Mouse (Mus musculus) kidney, adult 2 months (tissue): ENCODE measurements at regions not wholly inside any gene's neighbourhood (a gene's known extent, or its start where the extent isn't known, plus 50 kb on each side); places are given as distances from the start of the nearest gene placed in this dataset.

Source experiments
- CTCF ChIP-seq: fragments of 200-500 bp; conservative IDR thresholded peaks from 2 replicates; pipeline ENCODE4 v1.5.1; 2011; ENCODE audit warnings: low read depth, mild to moderate bottlenecking, control low read depth, low read length, moderate library complexity, mixed read lengths; ENCODE audit not compliant: insufficient read depth, insufficient read length
- POLR2A ChIP-seq: fragments of 200-500 bp; IDR thresholded peaks from one replicate; pipeline ENCODE4 v1.6.1; 2011; ENCODE audit warnings: low read depth, low read length, control low read depth

DNA sequence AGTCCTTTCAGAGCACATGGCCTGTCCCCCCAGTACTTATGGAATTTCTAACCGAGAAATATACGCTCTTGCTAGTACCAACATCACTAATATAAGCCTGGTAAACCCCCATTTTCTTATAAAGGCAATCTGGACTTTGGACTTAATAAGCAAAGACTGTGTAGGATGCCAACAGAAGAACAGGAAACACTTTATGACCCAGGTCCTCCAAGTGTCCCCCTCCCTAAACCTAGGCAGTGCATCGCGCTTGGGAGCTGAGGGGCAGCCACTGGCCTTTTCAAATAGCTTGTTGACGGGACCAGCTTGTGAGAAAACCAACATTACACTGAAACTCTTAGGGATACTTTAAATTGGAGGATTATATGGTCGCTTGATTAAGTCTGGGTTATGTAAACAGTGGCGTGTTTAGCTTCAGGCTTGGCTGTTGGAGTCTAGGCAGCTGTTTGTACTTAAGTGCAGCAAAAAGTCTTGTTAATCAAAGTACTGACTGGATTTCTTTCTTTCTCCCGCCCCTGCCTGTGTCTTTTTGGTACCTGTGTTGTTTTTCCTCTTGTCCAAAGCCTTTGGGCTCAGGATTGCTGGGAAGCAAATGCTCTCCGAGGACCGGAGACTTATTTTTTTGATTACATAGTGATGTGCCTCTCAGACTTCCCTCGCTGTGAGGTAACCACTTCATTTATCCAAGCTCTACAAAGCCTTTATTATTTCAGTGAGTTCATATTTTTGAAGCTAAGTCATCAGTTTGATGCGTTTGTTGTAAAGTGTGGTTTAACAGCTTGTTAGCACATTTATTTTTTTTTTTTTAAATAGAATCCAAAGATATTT lies 205.8 kb upstream of the Bmp2 start:
- TF ChIP-seq POLR2A = no peak
- no peak for TF ChIP-seq CTCF
